Comparison of ENCODE assay signal across 7 mouse cellular contexts in genomic region chr10:4386609-4387591, GRCm38 (mm10). TPM values are rescaled to one million over a fixed set of nuclear protein-coding genes. Genes with fewer than 3 reads are reported as not detected.
DNase-seq lines count a peak whose midpoint lies in the region; ATAC-seq lines count a peak whose summit lies in the region.

No protein-coding gene starts in this region.

- under 1% methylated on average over 53 of the region's 133 CpGs for WGBS in embryonic facial prominence, embryonic 11.5 days
- WGBS in limb, embryonic 11.5 days, result under 1% methylated on average over 50 of the region's 133 CpGs
- under 1% methylated on average over 76 of the region's 133 CpGs for WGBS in midbrain, embryonic 14.5 days

- peaks cover 2% of the 10 kb centered on the region; the same call in 1 of the 2 replicates for H3K4me1 ChIP-seq in embryonic facial prominence, embryonic 11.5 days (ENCODE audit: control insufficient read depth, insufficient read depth, low read length)
- H3K4me1 ChIP-seq in limb, embryonic 11.5 days (ENCODE audit: control insufficient read depth, insufficient read depth, low read length), result peaks cover 7% of the 10 kb centered on the region
- peaks cover 36% of the 10 kb centered on the region for H3K4me1 ChIP-seq in midbrain, embryonic 14.5 days (ENCODE audit: control insufficient read depth, insufficient read depth, low read length)

- peak; percentile 97 for DNase-seq in adrenal gland, postnatal 14 days
- DNase-seq in embryonic facial prominence, embryonic 11.5 days (ENCODE audit: low spot score), result peak; percentile 98
- peak; percentile 100 for DNase-seq in heart, adult 11 months
- DNase-seq in kidney, adult 18-20 months, result peak; percentile 94
- peak; percentile 96 for DNase-seq in limb, embryonic 11.5 days (ENCODE audit: low spot score)
- DNase-seq in midbrain, embryonic 14.5 days, result peak; percentile 98
- DNase-seq in spleen, adult 18-20 months, result peak; percentile 92 to 93

- H3K27me3 ChIP-seq in embryonic facial prominence, embryonic 11.5 days (ENCODE audit: control insufficient read depth, insufficient read depth, low read length), result no peaks in the 10 kb centered on the region
- no peaks in the 10 kb centered on the region for H3K27me3 ChIP-seq in limb, embryonic 11.5 days (ENCODE audit: control insufficient read depth, insufficient read depth, low read length)
- no peaks in the 10 kb centered on the region for H3K27me3 ChIP-seq in midbrain, embryonic 14.5 days (ENCODE audit: control insufficient read depth, insufficient read depth, low read length)

- no peaks in the 10 kb centered on the region for H3K36me3 ChIP-seq in embryonic facial prominence, embryonic 11.5 days (replicated peaks; ENCODE audit: control insufficient read depth, insufficient read depth, low read depth, low read length)
- H3K36me3 ChIP-seq in limb, embryonic 11.5 days (ENCODE audit: control insufficient read depth, insufficient read depth, low read length), result no peaks in the 10 kb centered on the region
- no peaks in the 10 kb centered on the region for H3K36me3 ChIP-seq in midbrain, embryonic 14.5 days (ENCODE audit: control insufficient read depth, insufficient read depth, low read length)

- no peaks in the 10 kb centered on the region for H3K9me3 ChIP-seq in embryonic facial prominence, embryonic 11.5 days (replicated peaks; ENCODE audit: control insufficient read depth, low read length)
- no peaks in the 10 kb centered on the region for H3K9me3 ChIP-seq in limb, embryonic 11.5 days (ENCODE audit: control insufficient read depth, low read length)
- H3K9me3 ChIP-seq in midbrain, embryonic 14.5 days (ENCODE audit: control insufficient read depth, low read length), result no peaks in the 10 kb centered on the region

- H3K9ac ChIP-seq in embryonic facial prominence, embryonic 11.5 days (replicated peaks; ENCODE audit: low read length), result peak overlapping the region; percentile 98
- peak overlapping the region; percentile 97 for H3K9ac ChIP-seq in limb, embryonic 11.5 days (ENCODE audit: low read length)
- H3K9ac ChIP-seq in midbrain, embryonic 14.5 days (replicated peaks; ENCODE audit: low read length), result peak overlapping the region; percentile 99

- peak; percentile 94 for ATAC-seq in embryonic facial prominence, embryonic 11.5 days (replicated peaks; ENCODE audit: insufficient number of reproducible peaks, low FRiP score, low TSS enrichment, low read depth)
- peak; percentile 92 for ATAC-seq in limb, embryonic 11.5 days (ENCODE audit: insufficient number of reproducible peaks, low FRiP score, low TSS enrichment, low read depth)
- ATAC-seq in midbrain, embryonic 14.5 days (ENCODE audit: low FRiP score, low TSS enrichment), result peak; percentile 92

- H3K27ac ChIP-seq in embryonic facial prominence, embryonic 11.5 days (replicated peaks; ENCODE audit: low read depth, low read length), result peak overlapping the region; percentile 99
- H3K27ac ChIP-seq in limb, embryonic 11.5 days (replicated peaks; ENCODE audit: low read depth, low read length), result peak overlapping the region; percentile 97
- peak overlapping the region; percentile 100 for H3K27ac ChIP-seq in midbrain, embryonic 14.5 days (replicated peaks; ENCODE audit: low read depth, low read length)

- peak overlapping the region; percentile 84 for H3K4me2 ChIP-seq in embryonic facial prominence, embryonic 11.5 days (ENCODE audit: low read depth, low read length)
- H3K4me2 ChIP-seq in limb, embryonic 11.5 days (ENCODE audit: low read depth, severe bottlenecking), result peak overlapping the region; percentile 86
- peak overlapping the region; percentile 90 for H3K4me2 ChIP-seq in midbrain, embryonic 14.5 days (ENCODE audit: low read length)

- peak overlapping the region; percentile 97 for H3K4me3 ChIP-seq in embryonic facial prominence, embryonic 11.5 days (ENCODE audit: low read depth, low read length)
- H3K4me3 ChIP-seq in limb, embryonic 11.5 days (ENCODE audit: low read depth, low read length), result peak overlapping the region; percentile 88
- peak overlapping the region; percentile 97 for H3K4me3 ChIP-seq in midbrain, embryonic 14.5 days (replicated peaks; ENCODE audit: low read depth, low read length)

RNA-seq across cellular contexts. Expression of gene Zbtb2, which starts 1.0 kb away (rescaled TPM):
- 11.7 and 12.3 TPM in 2 replicates for total RNA-seq in adrenal gland, postnatal 14 days (2021)
- polyA plus RNA-seq in embryonic facial prominence, embryonic 11.5 days (2014; fragmentation: Nextera tagmentation; extraction: Ambion mirVana), result 20.3 and 23.3 TPM in 2 replicates
- 22.7 and 24.4 TPM in 2 replicates for polyA plus RNA-seq in limb, embryonic 11.5 days (2014; fragmentation: Nextera tagmentation; extraction: Ambion mirVana)
- polyA plus RNA-seq in midbrain, embryonic 14.5 days (2014; fragmentation: Nextera tagmentation; extraction: Ambion mirVana), result 12.7 and 17.5 TPM in 2 replicates

RNA-seq across cellular contexts. Expression of gene Rmnd1, which starts 45.3 kb away (rescaled TPM):
- 51.2 and 57.0 TPM in 2 replicates for total RNA-seq in adrenal gland, postnatal 14 days (2021)
- 52.7 and 53.0 TPM in 2 replicates for polyA plus RNA-seq in embryonic facial prominence, embryonic 11.5 days (2014; fragmentation: Nextera tagmentation; extraction: Ambion mirVana)
- 54.2 and 59.1 TPM in 2 replicates for polyA plus RNA-seq in limb, embryonic 11.5 days (2014; fragmentation: Nextera tagmentation; extraction: Ambion mirVana)
- 44.5 and 45.7 TPM in 2 replicates for polyA plus RNA-seq in midbrain, embryonic 14.5 days (2014; fragmentation: Nextera tagmentation; extraction: Ambion mirVana)

RNA-seq across cellular contexts. Expression of gene Armt1, which starts 45.4 kb away (rescaled TPM):
- 15.7 and 20.1 TPM in 2 replicates for total RNA-seq in adrenal gland, postnatal 14 days (2021)
- polyA plus RNA-seq in embryonic facial prominence, embryonic 11.5 days (2014; fragmentation: Nextera tagmentation; extraction: Ambion mirVana), result 25.5 and 29.3 TPM in 2 replicates
- polyA plus RNA-seq in limb, embryonic 11.5 days (2014; fragmentation: Nextera tagmentation; extraction: Ambion mirVana), result 28.9 and 29.8 TPM in 2 replicates
- polyA plus RNA-seq in midbrain, embryonic 14.5 days (2014; fragmentation: Nextera tagmentation; extraction: Ambion mirVana), result 9.2 and 14.7 TPM in 2 replicates

Comparison
In these comparisons a context has a peak if more than half of its experiments do, and no peak if none do; other contexts are left out.
1. Peak in every context shown above with its lines: DNase-seq, ATAC-seq, H3K4me3 ChIP-seq and H3K27ac ChIP-seq.